In the genomic region with DNA sequence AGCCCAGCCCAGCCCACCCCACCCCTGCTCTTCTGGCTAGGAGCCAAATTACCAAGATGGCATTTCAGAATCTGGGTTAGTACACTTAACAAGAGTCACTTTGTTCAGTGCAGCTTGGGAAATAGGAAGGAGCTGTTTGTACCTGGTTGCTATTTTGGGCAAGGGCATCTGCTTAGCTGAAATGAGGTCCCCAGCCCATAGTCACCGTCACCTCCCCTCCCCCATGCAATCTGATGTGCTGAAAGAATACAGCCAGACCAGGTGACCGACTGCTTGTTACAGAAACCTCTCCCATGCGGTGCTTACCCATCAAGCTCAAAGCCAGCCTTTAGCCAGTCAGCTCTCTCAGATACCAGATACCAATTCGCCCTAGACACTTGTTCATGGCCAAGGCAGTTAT, we compare ENCODE assay signal across 18 mouse cellular contexts. TPM values are rescaled to one million over a fixed set of nuclear protein-coding genes. Genes with fewer than 3 reads are reported as not detected.
DNase-seq lines count a peak whose midpoint lies in the region; ATAC-seq lines count a peak whose summit lies in the region.
"Had no signal": no experiment of that assay in that cellular context is flagged by ENCODE, and none has a peak within 500 bp of the region (broad histone marks: within the 10 kb centered on the region; RNA-seq: fewer than 3 reads in every experiment).

No protein-coding gene starts in this region.

- H3K27me3 ChIP-seq in forebrain, embryonic 14.5 days (replicated peaks; ENCODE audit: control insufficient read depth, insufficient read depth, low read length): no peaks in the 10 kb centered on the region
- H3K27me3 ChIP-seq in forebrain, embryonic 13.5 days: no peaks in the 10 kb centered on the region
- no peaks in the 10 kb centered on the region for H3K27me3 ChIP-seq in limb, embryonic 13.5 days
- H3K27me3 ChIP-seq in limb, embryonic 10.5 days (ENCODE audit: low read depth, poor library complexity, severe bottlenecking): no peaks in the 10 kb centered on the region
- no peaks in the 10 kb centered on the region for H3K27me3 ChIP-seq in heart, embryonic 16.5 days (ENCODE audit: control insufficient read depth, insufficient read depth, low read length)
- H3K27me3 ChIP-seq: hindbrain, embryonic 12.5 days; liver, embryonic 15.5 days had no signal

- peaks cover 59% of the 10 kb centered on the region for H3K36me3 ChIP-seq in forebrain, embryonic 14.5 days (ENCODE audit: control insufficient read depth, insufficient read depth, low read length)
- H3K36me3 ChIP-seq in forebrain, embryonic 13.5 days (ENCODE audit: poor library complexity, severe bottlenecking): peaks cover 65% of the 10 kb centered on the region
- peaks cover 66% of the 10 kb centered on the region for H3K36me3 ChIP-seq in limb, embryonic 13.5 days
- peaks cover 91% of the 10 kb centered on the region for H3K36me3 ChIP-seq in limb, embryonic 10.5 days
- H3K36me3 ChIP-seq in heart, embryonic 16.5 days (ENCODE audit: control insufficient read depth, insufficient read depth): peaks cover 32% of the 10 kb centered on the region

- no peak overlapping the region for H3K9ac ChIP-seq in forebrain, embryonic 14.5 days (ENCODE audit: low read length)
- H3K9ac ChIP-seq in forebrain, embryonic 13.5 days: no peak overlapping the region
- no peak overlapping the region for H3K9ac ChIP-seq in limb, embryonic 13.5 days
- no peak overlapping the region for H3K9ac ChIP-seq in heart, embryonic 16.5 days (ENCODE audit: low read length)
- H3K9ac ChIP-seq: hindbrain, embryonic 12.5 days; liver, embryonic 15.5 days had no signal

- H3K9me3 ChIP-seq in forebrain, embryonic 14.5 days (replicated peaks; ENCODE audit: control insufficient read depth, low read length): no peaks in the 10 kb centered on the region
- H3K9me3 ChIP-seq in forebrain, embryonic 13.5 days (replicated peaks): no peaks in the 10 kb centered on the region
- H3K9me3 ChIP-seq in limb, embryonic 13.5 days: no peaks in the 10 kb centered on the region
- H3K9me3 ChIP-seq in limb, embryonic 10.5 days (replicated peaks): no peaks in the 10 kb centered on the region
- no peaks in the 10 kb centered on the region for H3K9me3 ChIP-seq in heart, embryonic 16.5 days (replicated peaks; ENCODE audit: control insufficient read depth, low read length)
- H3K9me3 ChIP-seq: G1E; hindbrain, embryonic 12.5 days; liver, embryonic 15.5 days had no signal

- 75% methylated on average over 4 of the region's 4 CpGs for WGBS in forebrain, embryonic 14.5 days
- WGBS in forebrain, embryonic 13.5 days: 79% methylated on average over 4 of the region's 4 CpGs
- 68% methylated on average over 4 of the region's 4 CpGs for WGBS in limb, embryonic 13.5 days
- WGBS in limb, embryonic 10.5 days: 89% methylated on average over 4 of the region's 4 CpGs
- 28% methylated on average over 4 of the region's 4 CpGs for WGBS in heart, embryonic 16.5 days

- no peak overlapping the region for H3K4me3 ChIP-seq in forebrain, embryonic 14.5 days (ENCODE audit: low read depth, low read length)
- H3K4me3 ChIP-seq in forebrain, embryonic 13.5 days: no peak overlapping the region
- H3K4me3 ChIP-seq in limb, embryonic 13.5 days: no peak overlapping the region
- H3K4me3 ChIP-seq in limb, embryonic 10.5 days: no peak overlapping the region
- no peak overlapping the region for H3K4me3 ChIP-seq in heart, embryonic 16.5 days (ENCODE audit: low read length)
- H3K4me3 ChIP-seq: erythroblast, embryonic 14.5 days; hindbrain, embryonic 12.5 days; layer of hippocampus, adult 2 months; liver, embryonic 15.5 days had no signal

- DNase-seq in forebrain, embryonic 14.5 days (ENCODE audit: low spot score): peak; percentile 8
- no peak for DNase-seq in limb, embryonic 10.5 days (ENCODE audit: low spot score)
- DNase-seq in cerebellum, adult 8-10 months: peak; percentile 28
- DNase-seq in frontal cortex, postnatal 14 days (ENCODE audit: low spot score in 2 of 2): no peak
- DNase-seq in layer of hippocampus, adult 8-10 months (ENCODE audit: low spot score in 2 of 2): no peak
- DNase-seq: B cell, adult 2 months; embryo, embryonic 11 days; kidney, adult 8-10 months; right cerebral cortex, postnatal 4 days; thymus, postnatal 25 days had no signal

- H3K4me2 ChIP-seq in forebrain, embryonic 14.5 days (ENCODE audit: low read length): no peak overlapping the region
- H3K4me2 ChIP-seq in forebrain, embryonic 13.5 days: no peak overlapping the region
- H3K4me2 ChIP-seq in limb, embryonic 13.5 days (replicated peaks): no peak overlapping the region
- no peak overlapping the region for H3K4me2 ChIP-seq in heart, embryonic 16.5 days (ENCODE audit: low read depth, low read length)
- H3K4me2 ChIP-seq: hindbrain, embryonic 12.5 days; liver, embryonic 15.5 days had no signal

- no peak overlapping the region for H3K27ac ChIP-seq in forebrain, embryonic 14.5 days (ENCODE audit: low read depth, low read length)
- no peak overlapping the region for H3K27ac ChIP-seq in forebrain, embryonic 13.5 days
- H3K27ac ChIP-seq in limb, embryonic 13.5 days: no peak overlapping the region
- no peak overlapping the region for H3K27ac ChIP-seq in limb, embryonic 10.5 days
- peak overlapping the region; percentile 52; the same call in 1 of the 2 replicates for H3K27ac ChIP-seq in heart, embryonic 16.5 days (ENCODE audit: low read length)
- H3K27ac ChIP-seq: hindbrain, embryonic 12.5 days; layer of hippocampus, adult 2 months; liver, embryonic 15.5 days had no signal

- no peaks in the 10 kb centered on the region for H3K4me1 ChIP-seq in forebrain, embryonic 14.5 days (ENCODE audit: control insufficient read depth, insufficient read depth, low read length)
- no peaks in the 10 kb centered on the region for H3K4me1 ChIP-seq in forebrain, embryonic 13.5 days
- H3K4me1 ChIP-seq in limb, embryonic 13.5 days: peaks cover 30% of the 10 kb centered on the region; the same call in 1 of the 2 replicates
- H3K4me1 ChIP-seq in limb, embryonic 10.5 days: no peaks in the 10 kb centered on the region
- H3K4me1 ChIP-seq in heart, embryonic 16.5 days (ENCODE audit: control insufficient read depth, insufficient read depth, low read length): peaks cover 38% of the 10 kb centered on the region

- ATAC-seq in forebrain, embryonic 14.5 days: no peak
- ATAC-seq in forebrain, embryonic 13.5 days: no peak
- ATAC-seq in limb, embryonic 13.5 days (ENCODE audit: low FRiP score, low read depth): 0 out of 2 replicates have a peak, but pooled peaks have one; percentile 5
- ATAC-seq in heart, embryonic 16.5 days (replicated peaks; ENCODE audit: extremely low read depth, insufficient read depth, low FRiP score): no peak

RNA-seq across cellular contexts. Expression of a gene that starts 15.9 kb away (rescaled TPM):
- polyA plus RNA-seq in forebrain, embryonic 14.5 days (2014; fragmentation: Nextera tagmentation; extraction: Ambion mirVana): 67.8 and 68.2 TPM in 2 replicates
- 58.7 and 65.7 TPM in 2 replicates for polyA plus RNA-seq in forebrain, embryonic 13.5 days (2015; fragmentation: Nextera tagmentation; extraction: Ambion mirVana)
- polyA plus RNA-seq in limb, embryonic 13.5 days (2015; fragmentation: Nextera tagmentation; extraction: Ambion mirVana): 62.3 and 67.1 TPM in 2 replicates
- polyA plus RNA-seq in limb, embryonic 10.5 days (2016; fragmentation: Nextera tagmentation; extraction: Ambion mirVana): 75.9 and 78.4 TPM in 2 replicates
- 68.2 and 68.4 TPM in 2 replicates for polyA plus RNA-seq in heart, embryonic 16.5 days (2015; fragmentation: Nextera tagmentation; extraction: Ambion mirVana)
- 10 to 100 TPM; 25.3 to 27.8 (median 27.1) TPM for total RNA-seq in layer of hippocampus, adult 8-10 months (2022)

RNA-seq across cellular contexts. Expression of a gene that starts 32.8 kb away (rescaled TPM):
- 36.6 and 36.8 TPM in 2 replicates for polyA plus RNA-seq in forebrain, embryonic 14.5 days (2014; fragmentation: Nextera tagmentation; extraction: Ambion mirVana)
- 28.6 and 29.0 TPM in 2 replicates for polyA plus RNA-seq in forebrain, embryonic 13.5 days (2015; fragmentation: Nextera tagmentation; extraction: Ambion mirVana)
- 34.8 and 36.7 TPM in 2 replicates for polyA plus RNA-seq in limb, embryonic 13.5 days (2015; fragmentation: Nextera tagmentation; extraction: Ambion mirVana)
- polyA plus RNA-seq in limb, embryonic 10.5 days (2016; fragmentation: Nextera tagmentation; extraction: Ambion mirVana): 26.5 and 29.6 TPM in 2 replicates
- 29.9 and 33.6 TPM in 2 replicates for polyA plus RNA-seq in heart, embryonic 16.5 days (2015; fragmentation: Nextera tagmentation; extraction: Ambion mirVana)
- total RNA-seq in layer of hippocampus, adult 8-10 months (2022): 10 to 100 TPM; 26.3 to 27.9 (median 27.4) TPM

RNA-seq across cellular contexts. Expression of a gene that starts 51.4 kb away (rescaled TPM):
- 35.3 and 39.7 TPM in 2 replicates for polyA plus RNA-seq in forebrain, embryonic 14.5 days (2014; fragmentation: Nextera tagmentation; extraction: Ambion mirVana)
- 27.3 and 33.7 TPM in 2 replicates for polyA plus RNA-seq in forebrain, embryonic 13.5 days (2015; fragmentation: Nextera tagmentation; extraction: Ambion mirVana)
- 21.0 and 22.3 TPM in 2 replicates for polyA plus RNA-seq in limb, embryonic 13.5 days (2015; fragmentation: Nextera tagmentation; extraction: Ambion mirVana)
- 14.2 and 17.0 TPM in 2 replicates for polyA plus RNA-seq in limb, embryonic 10.5 days (2016; fragmentation: Nextera tagmentation; extraction: Ambion mirVana)
- polyA plus RNA-seq in heart, embryonic 16.5 days (2015; fragmentation: Nextera tagmentation; extraction: Ambion mirVana): 16.9 and 17.0 TPM in 2 replicates
- 10 to 100 TPM in 3 of 4 experiments, 1 to 10 TPM in 1; 9.4 to 16.6 (median 13.1) TPM for total RNA-seq in layer of hippocampus, adult 8-10 months (2022)

RNA-seq across cellular contexts. Expression of a gene that starts 51.7 kb away (rescaled TPM):
- 12.0 and 17.3 TPM in 2 replicates for polyA plus RNA-seq in forebrain, embryonic 14.5 days (2014; fragmentation: Nextera tagmentation; extraction: Ambion mirVana)
- 36.9 and 44.6 TPM in 2 replicates for polyA plus RNA-seq in forebrain, embryonic 13.5 days (2015; fragmentation: Nextera tagmentation; extraction: Ambion mirVana)
- 47.9 and 52.2 TPM in 2 replicates for polyA plus RNA-seq in limb, embryonic 13.5 days (2015; fragmentation: Nextera tagmentation; extraction: Ambion mirVana)
- 106 and 124 TPM in 2 replicates for polyA plus RNA-seq in limb, embryonic 10.5 days (2016; fragmentation: Nextera tagmentation; extraction: Ambion mirVana)
- 50.9 and 52.7 TPM in 2 replicates for polyA plus RNA-seq in heart, embryonic 16.5 days (2015; fragmentation: Nextera tagmentation; extraction: Ambion mirVana)
- 10 to 100 TPM in 1 of 4 experiments, 1 to 10 TPM in 3; 4.4 to 11.7 (median 8.5) TPM for total RNA-seq in layer of hippocampus, adult 8-10 months (2022)
- polyA plus RNA-seq: erythroblast, embryonic 14.5 days had no signal

Comparison
In these comparisons a context has a peak if more than half of its experiments do, and no peak if none do; other contexts are left out.
1. DNase-seq: peak in forebrain, embryonic 14.5 days (single experiment) and cerebellum, adult 8-10 months (single experiment); none in limb, embryonic 10.5 days (single experiment), frontal cortex, postnatal 14 days (0 of 2) and layer of hippocampus, adult 8-10 months (0 of 2).